Mouse (Mus musculus) MEL-GATA-1-ER (cell line): ENCODE results near the gene Cmtm6.
"Not testable (repeated sequence)": the region's sequence is repeated elsewhere in the genome, so short reads cannot be mapped to it uniquely, and the experiment has no call there.

Experiments used
- DNase-seq: peaks from one replicate; pipeline ENCODE4 v3.0.0-alpha.2; 2012; ENCODE audit warnings: low read depth; ENCODE audit errors: extremely low read depth

Cmtm6 gene

DNA sequence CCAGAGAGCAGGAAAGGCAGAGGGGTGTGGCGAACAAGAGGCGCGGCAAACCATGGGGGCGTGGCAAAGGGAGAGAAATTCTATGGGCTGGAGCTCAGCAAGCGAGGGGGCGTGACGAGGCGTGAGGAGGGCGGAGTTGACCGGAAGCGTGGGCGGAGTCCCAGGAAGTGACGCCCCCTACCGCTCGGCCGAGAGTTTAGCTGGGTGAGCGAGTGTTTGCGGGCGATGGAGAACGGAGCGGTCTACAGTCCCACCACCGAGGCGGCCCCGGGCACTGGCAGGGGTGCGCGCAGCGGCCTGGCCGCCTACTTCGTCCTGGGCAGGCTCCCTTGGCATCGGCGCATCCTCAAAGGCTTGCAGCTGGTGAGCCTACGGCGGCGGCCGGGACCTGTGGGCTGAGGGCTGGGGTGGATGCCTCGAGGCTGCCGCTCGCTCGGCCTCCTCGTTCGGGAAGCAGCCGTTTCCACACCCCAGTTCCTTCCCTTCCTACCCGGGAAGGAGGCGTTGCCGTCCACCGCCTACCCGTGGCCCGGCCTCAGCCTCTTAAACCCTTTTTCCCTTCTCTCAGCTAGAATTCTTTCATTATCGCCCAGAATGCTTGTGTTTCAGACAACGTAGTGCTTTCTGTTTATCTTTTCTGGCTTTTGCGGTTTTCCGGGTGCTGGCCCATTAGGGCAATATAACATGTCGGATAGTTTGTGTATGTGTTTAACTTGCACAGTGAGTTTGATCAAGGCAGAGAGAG is at the start of gene Cmtm6:
TSS of gene Cmtm6 (plus strand) at position 106 of the 745 bp plus-strand sequence.
- peak; percentile 71 for DNase-seq

DNA sequence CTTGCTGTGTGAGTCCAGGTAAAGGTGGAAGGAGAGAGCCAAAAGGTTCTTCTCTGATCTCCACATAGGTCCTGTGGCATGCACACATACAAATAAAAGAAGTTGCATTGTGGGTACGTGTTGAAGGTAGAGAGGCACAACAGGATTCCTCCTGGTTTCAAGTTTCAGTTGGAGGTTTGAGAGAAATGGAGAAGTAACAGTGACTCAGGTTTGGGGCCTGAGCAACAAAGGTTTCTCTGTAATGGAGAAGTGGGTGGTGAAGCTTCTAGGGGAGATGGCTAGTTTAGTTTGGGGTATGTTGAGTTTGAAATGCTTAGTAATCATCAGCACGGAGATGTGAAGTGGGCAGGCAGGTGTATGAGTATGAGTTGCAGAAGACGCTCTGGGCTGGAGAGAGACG is 48.7 kb upstream of the Cmtm6 start:
- peak; percentile 48 for DNase-seq

DNA sequence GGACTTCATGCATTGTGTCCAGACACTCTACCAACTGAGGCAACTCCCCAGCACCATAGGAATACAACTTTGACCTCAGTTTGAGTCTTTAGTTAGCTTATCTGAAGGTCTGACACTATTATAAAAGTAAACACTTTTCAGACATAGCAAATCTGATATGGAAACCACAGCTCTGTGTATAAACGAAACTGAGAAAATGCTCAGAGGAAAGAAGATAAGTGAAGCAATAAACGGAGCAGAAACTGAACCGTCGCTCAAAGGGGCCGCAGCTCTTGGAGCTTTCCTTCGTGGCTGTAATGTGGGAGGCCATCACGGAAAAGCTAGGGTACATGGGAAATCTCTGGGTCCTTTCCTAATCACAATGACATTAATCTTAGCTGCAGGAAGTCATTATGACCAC is 44.7 kb upstream of the Cmtm6 start:
- no peak for DNase-seq

DNA sequence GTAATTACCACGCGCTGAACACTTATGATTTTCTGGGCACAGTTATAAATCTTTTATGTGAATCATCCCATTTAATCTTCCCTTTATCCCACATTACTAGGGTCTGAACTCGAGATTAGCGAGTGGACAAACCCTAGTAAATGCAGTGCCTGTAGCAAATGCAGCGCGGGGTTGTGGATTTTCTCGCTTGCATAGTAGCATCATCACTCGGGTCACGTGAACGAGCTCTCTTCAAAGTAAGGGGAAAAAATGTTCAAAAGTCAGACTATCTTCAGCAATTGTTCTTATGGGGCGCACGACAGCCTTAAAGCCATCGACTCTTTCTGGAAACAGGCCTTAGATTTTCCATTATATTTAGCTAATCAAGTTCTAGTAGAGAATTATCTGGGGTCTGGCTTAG is 43.3 kb upstream of the Cmtm6 start:
- no peak for DNase-seq

DNA sequence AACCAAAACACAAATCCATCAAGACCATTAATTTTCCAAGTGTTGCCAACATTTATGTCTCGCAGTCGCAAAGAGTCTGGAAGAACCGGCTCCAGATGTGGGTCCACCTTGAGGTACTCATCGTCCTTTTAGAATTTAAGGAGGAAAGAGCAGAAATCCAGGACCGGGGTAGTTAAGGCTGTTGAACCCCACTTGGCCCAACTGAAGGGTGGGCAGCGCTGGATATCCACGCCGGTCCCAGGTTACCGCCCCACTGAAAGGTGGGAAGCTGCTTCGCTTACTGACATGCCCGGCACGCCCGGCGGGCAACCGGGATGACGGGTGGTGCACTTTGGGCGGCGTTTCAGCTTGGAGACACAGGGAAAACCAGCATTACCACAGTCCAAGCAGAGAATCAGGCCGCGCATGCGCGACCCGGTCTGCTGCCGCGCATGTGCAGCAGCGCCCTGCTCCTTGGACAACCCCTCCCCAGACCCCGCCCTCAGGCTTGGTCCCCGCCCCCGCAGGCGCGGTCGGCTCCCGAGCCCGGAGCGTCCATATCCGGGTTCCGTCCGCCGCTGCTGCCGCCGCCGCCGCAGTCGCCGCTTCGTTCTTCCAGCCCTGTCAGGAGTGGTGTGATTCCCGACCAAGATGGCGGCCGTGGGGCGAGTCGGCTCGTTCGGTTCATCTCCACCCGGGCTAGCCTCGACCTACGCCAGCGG is 42.5 kb upstream of the Cmtm6 start, which contains the start of gene Dync1li1:
TSS of gene Dync1li1 (plus strand) at position 539 of the 701 bp plus-strand sequence.
- DNase-seq: peak; percentile 79

DNA sequence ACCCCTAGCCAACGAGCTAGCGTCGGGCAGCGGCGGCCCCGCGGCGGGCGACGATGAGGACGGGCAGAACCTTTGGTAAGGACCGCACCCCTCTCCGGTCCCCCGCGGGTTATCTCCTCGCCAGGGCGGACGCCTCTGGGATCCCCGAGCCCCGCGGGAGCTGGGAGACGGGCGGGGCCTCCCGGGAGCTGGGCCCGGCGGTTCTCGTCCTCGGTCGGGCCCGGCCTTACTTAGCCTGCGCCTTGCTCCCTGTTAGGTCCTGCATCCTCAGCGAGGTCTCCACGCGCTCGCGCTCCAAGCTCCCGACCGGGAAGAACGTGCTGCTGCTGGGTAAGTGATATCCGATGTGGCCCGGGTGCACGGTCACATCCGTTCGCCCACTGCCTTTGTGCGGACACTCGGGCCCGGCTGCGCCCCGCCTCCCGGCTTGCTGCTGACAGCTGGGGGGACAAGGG is 41.9 kb upstream of the Cmtm6 start:
- DNase-seq: no peak

DNA sequence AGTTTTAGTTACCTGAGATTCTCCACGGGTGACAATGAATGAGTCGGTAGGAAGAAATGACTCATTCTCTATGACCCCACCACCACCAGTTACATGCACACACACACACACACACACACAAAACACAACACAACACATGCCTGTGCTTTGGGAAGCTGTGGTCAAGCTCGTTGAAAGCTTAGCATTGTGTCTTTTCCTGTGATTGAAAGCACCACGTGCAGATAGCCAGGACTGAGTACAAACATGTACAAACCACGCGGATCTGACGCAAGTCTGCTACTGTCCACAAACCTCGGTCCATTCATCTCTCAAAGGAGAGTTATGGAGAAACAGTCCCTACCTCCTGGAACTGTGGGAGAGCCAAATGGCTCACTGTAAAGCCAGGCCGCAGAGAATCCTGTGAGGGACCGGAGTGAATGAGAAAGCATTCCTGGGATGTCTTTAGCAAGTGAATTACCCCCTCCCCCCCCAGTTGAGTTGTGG is 40.8 kb upstream of the Cmtm6 start:
- DNase-seq: no peak

DNA sequence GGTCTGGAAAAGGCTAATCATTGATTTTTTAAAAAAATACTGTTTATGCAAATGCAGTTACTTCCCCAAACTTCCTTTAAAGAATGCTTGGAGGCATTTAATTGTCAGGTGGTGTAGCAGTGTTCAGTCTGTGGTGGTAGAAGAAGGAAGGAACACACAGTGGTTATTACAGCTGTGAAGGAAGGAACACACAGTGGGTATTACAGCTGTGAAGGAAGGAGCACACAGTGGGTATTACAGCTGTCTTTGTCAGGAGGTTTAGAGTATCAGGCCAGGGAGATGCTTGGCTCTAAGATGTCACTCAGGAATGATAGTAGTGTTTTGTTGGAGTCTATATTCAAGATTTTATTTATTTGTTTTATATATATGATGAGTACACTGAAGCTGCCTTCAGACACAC is 39.8 kb upstream of the Cmtm6 start:
- DNase-seq: no peak

DNA sequence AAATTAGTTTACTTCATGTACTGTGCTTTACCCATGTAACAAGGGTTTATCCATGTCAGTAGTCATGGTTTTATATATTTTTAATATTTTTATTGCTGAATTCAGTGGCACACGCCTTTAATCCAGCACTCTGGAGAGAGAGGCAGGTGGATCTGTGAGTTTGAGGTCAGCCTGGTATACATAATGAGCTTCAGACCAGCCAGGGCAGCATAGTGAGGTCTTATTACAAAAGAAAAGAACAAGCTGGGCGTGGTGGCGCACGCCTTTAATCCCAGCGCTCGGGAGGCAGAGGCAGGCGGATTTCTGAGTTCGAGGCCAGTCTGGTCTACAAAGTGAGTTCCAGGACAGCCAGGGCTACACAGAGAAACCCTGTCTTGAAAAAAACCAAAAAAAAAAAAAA is 35.3 kb upstream of the Cmtm6 start:
- DNase-seq: not testable (repeated sequence)

DNA sequence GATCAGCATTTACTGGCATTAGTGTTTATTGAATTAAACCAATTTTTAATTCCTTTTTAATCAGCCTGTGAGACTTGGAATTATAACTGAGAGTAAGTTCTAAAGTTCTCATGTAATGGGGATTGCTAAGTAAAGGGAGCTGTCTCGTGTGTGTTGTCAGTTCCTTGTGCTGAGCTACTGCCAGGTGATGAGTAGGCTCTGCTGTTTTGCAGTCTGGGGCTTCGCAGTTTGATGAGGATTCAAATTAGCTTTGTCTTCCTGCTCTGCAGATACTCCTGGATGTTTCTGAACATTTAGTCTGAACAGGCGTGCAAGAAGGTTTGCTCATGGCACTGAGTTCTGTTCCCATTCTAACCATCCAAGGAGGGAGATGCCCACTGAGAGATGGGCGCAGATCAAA is 33.8 kb upstream of the Cmtm6 start:
- DNase-seq: no peak

DNA sequence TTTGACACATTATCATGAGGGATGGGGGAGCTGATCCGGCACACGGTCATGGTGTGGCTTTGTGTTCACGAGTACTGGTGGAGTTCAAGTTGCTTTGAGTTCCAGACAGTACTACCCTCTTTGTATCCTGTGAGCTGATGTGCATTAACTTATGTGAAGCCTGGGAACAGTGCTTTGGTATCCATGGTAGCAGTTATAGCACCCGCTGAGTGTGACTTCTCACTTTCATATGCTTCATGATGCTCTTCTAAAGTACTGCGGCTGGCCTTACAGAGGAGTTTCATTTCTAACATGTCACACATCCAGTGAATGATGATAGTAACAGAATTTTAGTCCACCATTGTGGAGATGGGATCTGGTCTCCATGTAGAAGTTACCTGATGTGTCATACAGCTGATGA is 33.0 kb upstream of the Cmtm6 start:
- no peak for DNase-seq

DNA sequence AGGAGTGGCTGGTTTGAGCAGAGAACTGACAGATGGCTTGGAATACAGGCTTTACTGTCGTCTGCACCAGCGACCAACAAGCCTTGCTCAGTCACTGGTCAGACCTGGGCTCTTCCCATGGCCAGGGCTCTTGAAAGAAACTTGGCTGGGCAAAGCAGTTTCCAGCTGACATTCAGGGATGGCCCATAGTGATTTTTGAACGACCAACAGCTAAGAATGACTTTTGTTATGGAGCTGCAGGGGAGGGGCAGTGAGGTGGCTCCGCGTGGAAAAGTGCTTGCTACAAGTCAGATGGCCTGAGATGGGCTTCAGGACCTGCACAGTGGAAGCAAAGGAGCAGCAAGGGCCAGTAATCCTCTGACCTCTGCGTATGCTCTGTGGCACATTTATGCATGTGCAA is 31.7 kb upstream of the Cmtm6 start:
- DNase-seq: no peak

DNA sequence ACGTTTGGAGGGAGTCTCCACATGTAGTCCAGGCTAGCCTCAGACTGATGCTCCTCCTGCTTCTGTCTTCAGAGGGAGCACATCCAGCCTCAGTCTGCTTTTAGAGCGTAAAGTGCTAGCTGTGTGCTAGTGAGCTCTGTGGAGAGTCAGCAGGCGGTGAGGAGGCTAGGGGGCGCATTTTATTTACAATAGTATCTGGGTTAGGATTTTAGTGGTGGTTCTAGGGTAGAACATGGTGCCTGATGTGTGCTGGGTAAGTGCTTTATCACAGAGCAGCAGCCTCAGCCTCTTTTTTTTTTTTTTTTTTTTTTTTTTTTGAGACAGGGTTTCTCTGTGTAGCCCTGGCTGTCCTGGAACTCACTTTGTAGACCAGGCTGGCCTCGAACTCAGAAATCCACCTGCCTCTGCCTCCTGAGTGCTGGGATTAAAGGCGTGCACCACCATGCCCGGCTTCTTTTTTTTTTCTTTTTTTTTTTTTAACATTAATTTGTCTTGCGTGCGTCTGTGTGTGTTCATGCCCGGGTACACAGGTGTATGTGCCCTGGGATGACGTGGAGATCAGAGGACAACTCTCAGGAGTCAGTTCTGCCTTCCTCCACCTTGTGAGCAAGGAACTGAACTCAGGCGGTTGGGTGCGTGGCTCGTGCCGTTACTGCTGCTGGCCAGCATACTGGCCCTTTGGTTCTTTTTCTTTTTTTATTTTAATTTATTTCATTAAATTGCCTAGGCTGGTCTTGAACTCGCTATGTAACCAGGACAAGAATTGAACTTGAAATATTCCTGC is 30.8 kb upstream of the Cmtm6 start:
- DNase-seq: no peak

DNA sequence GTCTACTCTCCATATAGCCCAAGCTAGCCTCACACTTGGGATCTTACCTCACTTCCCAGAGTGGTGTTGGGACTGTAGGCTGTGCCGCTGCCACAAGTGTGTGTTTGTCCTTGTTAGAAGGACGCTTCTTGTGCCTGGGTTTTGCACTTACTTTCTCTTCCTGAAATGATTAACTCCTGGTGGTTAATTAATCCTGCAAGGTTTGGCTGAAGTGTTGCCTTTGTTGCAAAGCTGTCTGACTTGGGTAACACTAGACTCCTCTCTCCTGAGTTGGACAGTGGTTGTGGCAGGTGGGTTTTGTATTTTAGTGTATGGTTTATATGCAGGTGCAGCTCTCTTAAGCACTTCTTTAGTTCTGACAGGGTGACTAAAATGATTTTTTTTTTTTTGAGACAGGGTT is 29.9 kb upstream of the Cmtm6 start:
- no peak for DNase-seq

DNA sequence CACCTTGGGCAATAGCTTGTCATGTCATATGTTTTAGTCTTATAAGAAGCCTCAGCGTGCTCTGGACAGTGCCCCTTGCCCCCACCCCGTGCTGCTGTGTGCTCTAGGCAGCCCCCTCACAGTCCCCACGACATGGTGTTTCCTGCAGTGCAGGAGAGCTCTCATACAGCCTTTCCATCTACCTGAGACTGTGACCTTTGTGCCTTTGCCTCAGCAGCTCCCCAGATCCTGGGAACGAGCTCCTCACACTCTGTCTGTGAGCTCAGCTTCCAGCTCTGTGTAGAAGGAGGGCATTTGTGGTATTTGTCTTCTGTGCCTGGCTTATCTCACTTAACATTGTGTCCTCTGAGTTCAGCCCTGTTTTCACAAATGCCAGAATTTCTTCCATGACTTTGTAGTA is 29.0 kb upstream of the Cmtm6 start:
- no peak for DNase-seq

DNA sequence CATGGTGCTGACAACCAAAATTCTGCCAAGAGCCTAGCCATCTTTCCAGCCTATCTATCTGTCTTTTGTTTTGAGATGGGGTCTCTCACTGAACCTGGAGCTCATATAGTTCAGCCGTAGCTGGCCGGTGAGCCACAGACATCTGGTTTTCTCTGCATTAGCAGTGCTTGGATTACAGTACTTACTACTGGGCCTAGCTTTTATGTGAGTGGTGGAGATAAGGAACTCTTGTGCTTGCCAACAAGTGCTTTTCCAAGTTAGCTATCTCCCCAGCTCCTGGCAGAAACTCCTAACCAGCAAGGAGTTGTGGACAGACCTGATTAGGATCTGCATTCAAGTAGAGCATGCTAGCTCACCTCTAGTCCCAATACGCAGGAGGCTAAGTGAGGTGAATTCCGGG is 23.1 kb upstream of the Cmtm6 start:
- no peak for DNase-seq

DNA sequence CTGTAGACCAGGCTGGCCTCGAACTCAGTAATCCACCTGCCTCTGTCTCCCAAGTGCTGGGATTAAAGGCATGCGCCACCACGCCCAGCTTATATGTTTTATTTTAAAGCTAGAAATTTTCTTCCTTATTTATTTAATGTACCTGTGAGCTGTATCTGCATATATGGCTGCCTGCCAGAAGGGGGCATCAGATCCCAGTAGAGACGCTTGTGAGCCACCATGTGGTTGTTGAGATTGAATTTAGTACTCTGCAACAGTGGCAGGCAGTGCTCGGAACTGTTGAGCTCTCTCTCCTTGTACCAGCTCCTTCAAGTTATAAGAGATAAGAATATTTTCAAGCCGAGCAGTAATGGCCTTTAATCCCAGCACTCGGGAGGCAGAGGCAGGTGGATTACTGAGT is 20.6 kb upstream of the Cmtm6 start:
- DNase-seq: no peak

DNA sequence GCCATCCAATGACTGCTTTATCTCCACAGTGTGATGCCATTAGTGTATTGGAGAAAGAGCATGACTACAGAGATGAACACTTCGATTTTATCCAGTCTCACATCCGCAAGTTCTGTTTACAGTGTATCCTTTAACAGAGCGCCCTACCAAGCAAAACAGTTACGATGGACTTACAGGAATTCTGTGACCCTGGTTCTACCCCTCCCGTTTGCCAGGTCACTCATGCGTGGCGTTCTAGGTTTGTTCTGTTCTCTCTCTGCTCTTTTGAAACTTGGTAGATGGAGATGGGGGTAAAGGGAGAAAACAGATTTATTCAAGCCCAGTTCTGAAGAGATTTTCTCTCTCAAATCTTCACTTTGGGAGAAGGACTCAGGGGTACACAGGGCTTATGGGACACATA is 17.4 kb upstream of the Cmtm6 start:
- no peak for DNase-seq

DNA sequence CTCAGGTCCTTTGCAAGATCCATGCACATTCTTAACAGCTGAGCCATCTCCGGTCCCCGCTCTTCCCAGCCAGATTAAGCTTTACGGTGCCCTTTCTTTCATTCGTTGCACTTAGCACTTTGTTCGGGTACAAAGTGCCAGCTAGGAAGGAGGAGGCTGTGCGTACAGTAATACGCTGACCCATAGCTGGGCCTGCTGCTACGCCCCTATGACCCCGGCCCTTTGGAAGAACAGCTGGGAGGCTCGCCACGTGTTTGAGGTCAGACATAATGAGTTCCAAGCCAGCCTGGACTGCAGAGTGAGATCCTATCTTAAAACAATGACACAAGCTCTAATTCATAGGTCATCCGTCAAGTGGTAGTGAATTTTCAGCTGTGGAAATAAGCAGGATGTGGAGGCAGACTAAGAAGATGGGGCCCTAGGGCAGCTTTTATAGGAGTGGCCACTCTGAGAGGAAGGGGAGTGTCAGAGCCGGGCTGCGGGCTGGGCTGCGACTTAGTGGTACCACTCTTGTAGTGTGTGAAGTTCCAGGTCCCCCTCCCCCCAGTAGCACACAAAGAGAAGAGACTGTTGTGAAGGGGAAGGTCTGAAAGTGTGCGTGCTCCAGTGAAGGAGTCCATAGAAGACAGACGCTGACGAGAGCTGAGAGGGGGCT is 14.1 kb upstream of the Cmtm6 start:
- no peak for DNase-seq

DNA sequence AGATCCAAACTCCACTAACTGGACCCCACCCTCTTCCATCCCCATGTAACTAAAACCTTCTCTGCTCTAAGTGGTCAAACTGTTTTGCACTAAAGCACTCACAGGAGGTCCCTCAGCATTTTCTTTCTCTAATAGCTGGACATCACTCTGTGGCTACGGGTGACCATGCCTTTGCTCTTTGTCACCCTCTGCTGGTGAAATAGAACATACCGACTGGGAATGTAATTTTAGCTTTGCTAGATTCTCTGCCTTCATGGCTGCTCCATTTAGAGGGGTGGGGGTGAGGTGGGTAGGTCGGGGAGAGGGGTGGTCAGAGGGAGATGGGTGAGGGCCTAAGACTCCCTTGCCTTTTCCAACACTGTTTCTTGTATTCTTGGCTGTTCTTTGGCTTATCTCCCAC is 3.6 kb upstream of the Cmtm6 start:
- no peak for DNase-seq

DNA sequence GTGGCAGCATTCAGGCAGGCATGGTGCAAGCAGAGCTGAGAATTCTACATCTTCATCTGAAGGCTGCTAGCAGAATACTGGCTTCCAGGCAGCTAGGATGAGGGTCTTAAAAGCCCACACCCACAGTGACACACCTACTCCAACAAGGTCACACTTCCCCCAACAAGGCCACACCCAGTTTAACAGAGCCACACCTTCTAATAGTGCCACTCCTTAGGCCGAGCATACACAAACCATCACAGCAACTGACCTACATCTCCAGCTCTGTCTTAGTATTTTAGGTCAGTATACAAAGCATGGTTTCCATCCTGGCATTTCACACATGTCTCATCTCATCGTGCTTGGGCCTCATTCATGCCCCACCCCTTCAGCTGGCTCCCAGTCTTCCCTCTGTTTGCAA is 2.5 kb upstream of the Cmtm6 start:
- not testable (repeated sequence) for DNase-seq
